Mouse (Mus musculus) Muller cell, postnatal 12 days (primary cell): ENCODE measurements around the gene Ugt1a7c.
"Not testable (repeated sequence)": the region's sequence is repeated elsewhere in the genome, so short reads cannot be mapped to it uniquely, and the experiment has no call there.

ENCODE experiments used
- DNase-seq: peaks from one replicate; pipeline ENCODE4 v3.0.0-alpha.2; 2015; ENCODE audit errors: inconsistent ontology term

The Ugt1a7c gene

DNA sequence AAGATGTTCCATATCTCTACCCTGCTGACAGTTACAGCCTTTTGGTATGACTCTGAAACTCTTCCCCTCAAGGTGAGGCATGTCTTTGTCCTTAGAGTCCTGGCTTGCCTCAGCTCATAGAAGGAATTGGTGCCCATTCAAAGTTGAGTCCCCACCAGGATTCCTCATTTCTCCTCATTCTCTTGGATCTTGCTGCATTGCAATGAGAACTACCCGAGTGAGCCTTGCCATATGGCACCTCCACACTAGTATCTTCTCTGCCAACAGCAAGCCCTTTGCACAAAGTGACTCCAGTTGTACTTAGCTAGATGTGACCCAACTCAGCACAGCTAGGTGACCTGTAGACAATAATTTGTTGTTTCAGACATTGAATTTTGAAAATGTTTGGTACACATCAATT is 128.7 kb downstream of the Ugt1a7c start:
- DNase-seq = no peak

DNA sequence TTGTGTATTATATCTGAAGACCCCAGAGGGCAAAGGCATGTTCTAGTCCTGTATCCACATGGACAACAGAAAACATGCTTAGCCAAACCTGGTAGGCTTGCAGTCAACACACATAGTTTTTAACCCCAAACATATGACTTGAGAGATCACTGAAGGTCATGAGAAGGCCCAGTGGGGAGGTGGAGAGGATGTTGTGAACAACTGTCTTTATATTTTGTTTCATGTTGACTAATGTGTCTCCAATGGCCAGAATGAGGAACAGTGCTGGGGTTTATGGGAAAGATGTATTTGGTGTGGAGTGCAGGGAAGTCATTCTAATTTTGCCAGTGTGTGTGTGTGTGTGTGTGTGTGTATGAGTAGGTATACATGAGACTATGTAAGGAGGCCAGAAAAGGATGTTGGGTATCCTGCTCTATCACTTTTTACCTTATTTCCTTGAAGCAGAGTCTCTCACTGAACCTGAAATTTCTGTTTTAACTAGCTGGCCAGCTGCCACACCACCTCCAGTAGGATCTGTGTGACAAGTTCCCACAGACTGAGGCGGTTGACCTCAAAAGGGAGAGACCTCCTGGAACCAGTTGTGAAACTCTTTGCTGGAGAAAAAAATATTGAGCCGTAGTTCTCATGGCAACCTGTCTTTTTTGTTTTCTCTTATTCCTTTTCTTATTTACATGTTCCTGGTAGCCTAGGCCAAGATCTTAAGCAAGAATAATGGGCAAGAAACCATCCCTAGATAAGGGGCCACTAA is 129.3 kb downstream of the Ugt1a7c start:
- DNase-seq = no peak

GRCm38 (mm10) chr1:88225301-88225700 is 130.4 kb downstream of the Ugt1a7c start:
- not testable (repeated sequence) for DNase-seq

- no peak for DNase-seq
Observed at GRCm38 (mm10) chr1:88225741-88226140, 130.9 kb downstream of the Ugt1a7c start.

GRCm38 (mm10) chr1:88226670-88227379 is 132.0 kb downstream of the Ugt1a7c start, which contains the start of gene Mroh2a:
Gene Mroh2a, plus strand, starts transcription at chr1:88226986.
- DNase-seq = no peak

DNA sequence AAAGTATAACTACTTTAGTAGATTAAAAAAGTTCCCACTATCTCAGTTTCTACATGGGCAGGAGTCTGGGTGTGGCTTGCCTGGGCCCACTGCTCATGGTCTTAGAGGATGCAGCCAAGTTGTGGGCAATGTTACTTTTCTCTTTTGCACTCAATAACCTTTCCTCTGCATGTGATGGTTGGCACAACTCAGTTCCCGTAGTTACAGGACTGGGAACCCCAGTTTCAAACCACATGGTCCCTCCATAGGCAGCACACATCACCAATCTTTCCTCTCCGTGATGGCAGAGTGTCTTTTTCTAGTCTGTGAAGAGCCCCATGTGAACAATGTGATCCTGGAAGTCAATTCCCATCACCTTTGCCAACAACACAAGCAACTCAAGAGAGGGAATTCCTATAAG is 132.6 kb downstream of the Ugt1a7c start:
- DNase-seq = no peak

DNA sequence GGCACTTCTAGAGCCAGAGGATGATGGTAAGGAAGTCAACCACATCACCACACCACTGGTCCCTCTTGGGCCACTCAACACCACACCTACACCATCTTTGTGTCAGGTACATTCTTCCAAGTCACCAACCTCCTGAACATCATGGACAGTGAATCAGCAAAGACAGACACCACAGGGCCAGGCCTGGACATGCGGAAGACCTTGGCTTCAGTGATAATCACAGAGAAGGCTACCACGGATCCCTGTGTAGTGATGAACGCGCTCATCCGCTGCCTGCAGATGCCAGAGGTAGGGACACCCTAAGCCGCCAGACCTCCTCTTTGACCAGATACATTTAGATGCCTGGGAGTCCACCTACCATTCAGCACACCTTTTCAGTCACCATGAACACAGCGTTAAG is 133.3 kb downstream of the Ugt1a7c start:
- no peak for DNase-seq

DNA sequence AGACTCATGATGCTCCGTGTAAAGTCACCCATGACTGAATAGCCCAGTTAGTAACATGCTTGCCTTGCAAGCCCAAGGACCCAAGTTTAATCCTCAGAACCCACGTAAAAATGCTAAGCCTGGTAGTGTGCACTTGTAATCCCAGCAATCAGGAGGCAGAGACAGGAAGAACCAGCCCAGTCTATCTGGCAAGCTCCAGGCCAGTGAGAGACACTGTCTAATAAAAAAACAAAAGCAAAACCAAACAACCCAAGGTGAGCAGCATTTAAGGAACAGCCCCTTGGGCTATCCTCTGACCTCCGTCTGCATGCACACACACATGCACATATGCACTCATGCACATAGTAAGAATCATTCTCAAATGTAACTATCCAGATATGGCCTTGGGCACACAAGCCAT is 134.7 kb downstream of the Ugt1a7c start:
- DNase-seq = no peak

DNA sequence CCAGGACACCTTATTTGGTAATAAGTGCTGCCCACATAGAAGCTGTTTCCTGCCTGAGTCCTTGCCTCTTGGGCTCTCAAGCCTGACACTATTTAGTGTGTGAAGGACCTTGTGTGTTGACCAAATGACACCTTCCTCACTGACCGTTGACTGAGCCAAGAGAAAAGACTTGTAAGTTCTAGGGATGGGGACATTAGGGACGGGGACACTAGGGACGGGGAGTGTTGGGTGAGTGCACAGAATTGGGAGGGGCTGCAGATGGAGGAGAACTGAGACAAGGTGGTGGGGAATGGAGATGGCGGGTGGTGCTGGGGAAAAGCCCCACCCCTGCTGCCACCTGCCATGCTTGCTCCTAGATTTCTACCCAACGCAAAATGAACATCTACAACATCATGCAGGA is 135.1 kb downstream of the Ugt1a7c start:
- no peak for DNase-seq

GRCm38 (mm10) chr1:88230421-88230820 is 135.6 kb downstream of the Ugt1a7c start:
- no peak for DNase-seq

DNA sequence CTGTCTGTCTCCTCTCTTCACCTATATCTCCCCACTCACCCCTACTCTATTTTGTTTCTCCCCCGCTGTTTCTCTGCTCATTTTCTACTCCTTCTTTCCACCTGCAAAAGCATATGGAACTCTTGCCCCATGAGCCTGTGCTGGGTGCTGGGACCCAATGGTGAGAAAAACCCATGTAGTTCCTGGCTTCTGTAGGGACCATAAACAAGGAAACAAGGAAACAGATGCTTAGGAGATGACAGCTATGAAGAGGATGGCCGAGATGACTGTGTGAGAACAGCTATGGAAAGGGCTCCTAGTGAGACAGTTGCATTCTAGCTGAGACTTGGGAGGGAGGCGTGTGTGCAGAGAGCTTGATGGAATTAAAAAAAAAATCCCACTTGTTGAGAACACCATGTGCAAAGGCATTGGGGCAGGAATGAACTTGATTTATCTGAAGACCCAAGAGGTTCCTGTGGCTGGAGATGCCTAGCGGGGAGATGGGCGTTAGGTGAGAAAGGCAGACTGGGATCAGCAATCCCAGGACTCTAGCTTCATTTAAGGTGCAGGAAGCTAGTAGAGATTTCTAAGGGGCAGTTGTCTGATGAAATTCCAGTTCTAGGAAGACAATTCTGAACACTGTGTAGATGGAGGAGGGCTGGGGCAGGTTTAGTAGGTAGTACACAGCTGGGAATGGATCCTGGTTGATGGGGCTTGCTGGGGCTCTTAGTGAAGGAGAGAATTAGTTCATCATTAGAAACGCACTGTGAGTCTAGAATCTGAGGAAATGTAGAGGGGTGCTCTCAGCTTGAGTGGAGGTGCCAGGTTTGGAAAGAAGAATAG is 136.3 kb downstream of the Ugt1a7c start:
- DNase-seq = no peak

DNA sequence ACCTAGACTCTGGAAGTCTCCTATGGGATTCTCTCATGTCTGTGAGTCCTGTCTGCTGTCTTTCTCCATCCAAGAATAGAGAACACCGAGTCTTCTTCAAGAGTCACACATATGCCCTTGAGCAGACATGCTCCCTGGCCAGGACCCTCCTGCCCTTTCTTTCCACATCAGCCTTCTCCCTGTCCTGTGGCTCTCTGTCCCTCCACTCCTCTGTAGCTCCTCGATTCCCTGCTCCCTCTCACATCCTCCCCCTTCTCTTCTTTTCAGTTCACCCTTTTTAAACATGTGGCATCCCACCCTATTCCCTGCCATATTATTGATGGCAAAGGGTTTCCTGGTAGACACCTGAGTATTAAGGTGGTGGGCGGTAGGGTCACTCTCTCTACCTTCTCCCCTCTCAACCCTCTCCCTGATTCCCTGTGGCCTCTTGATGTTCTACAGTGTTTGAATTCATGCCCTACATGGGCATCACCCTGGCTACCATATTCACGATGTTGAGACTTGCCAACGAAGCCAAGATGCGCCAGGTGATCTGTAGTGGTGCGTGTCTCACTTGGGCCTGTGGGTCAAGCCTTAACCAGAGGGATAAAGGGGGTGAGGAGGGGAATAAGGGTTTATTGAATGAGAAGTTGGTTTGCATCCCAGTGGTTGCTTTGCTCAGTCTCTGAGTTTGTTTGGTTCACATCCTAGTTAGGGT is 137.1 kb downstream of the Ugt1a7c start:
- no peak for DNase-seq

- DNase-seq = no peak
Observed at GRCm38 (mm10) chr1:88232664-88233380, 138.0 kb downstream of the Ugt1a7c start.

GRCm38 (mm10) chr1:88233421-88234247 is 138.8 kb downstream of the Ugt1a7c start:
- no peak for DNase-seq

GRCm38 (mm10) chr1:88234248-88234610 is 139.4 kb downstream of the Ugt1a7c start:
- DNase-seq = no peak

- DNase-seq = no peak
Observed at GRCm38 (mm10) chr1:88234646-88235045, 139.8 kb downstream of the Ugt1a7c start.

GRCm38 (mm10) chr1:88235046-88235893 is 140.4 kb downstream of the Ugt1a7c start:
- DNase-seq = no peak

GRCm38 (mm10) chr1:88235894-88236415 is 141.1 kb downstream of the Ugt1a7c start:
- no peak for DNase-seq

DNA sequence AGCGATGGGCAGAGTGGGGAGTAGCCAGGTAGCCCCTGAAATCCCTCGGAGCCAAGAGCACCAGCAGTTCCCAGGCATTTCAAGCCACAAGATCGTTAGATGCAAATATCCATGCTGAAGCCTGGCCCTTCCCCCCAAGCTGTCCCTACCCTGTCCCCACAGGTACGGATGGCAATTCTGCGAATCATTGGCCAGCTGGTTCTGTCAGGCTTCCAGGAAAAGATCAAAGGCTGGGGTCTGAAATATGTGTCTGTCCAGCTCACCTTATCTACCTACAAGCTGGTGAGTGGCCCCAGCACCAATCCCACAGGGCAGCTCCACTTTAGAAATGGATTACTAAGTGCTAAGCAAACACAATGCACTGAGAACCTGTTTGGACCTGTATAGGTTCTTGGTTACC is 142.4 kb downstream of the Ugt1a7c start:
- no peak for DNase-seq
